Mouse (Mus musculus) lung, embryonic 16.5 days (tissue): Measurements from ENCODE around the gene Ifng. TPM values are rescaled to one million over a fixed set of nuclear protein-coding genes. Genes with fewer than 3 reads are reported as not detected.

Experiments
- polyA plus RNA-seq: library from polyadenylated mRNA; unstranded; fragments of >200 nt; fragmentation: Nextera tagmentation; extraction: Ambion mirVana; gene quantifications from 2 replicates; pipeline ENCODE4 v1.2.1, GENCODE M21; 2015

Gene Ifng
- polyA plus RNA-seq, 1 experiment from 2014 or later: not detected

Other genes starting within 250 kb of the Ifng start
- gene Il22, start 236.1 kb upstream of the Ifng start, polyA plus RNA-seq: not detected in 2 replicates
- not detected in 2 replicates for gene Gm32717, start 200.3 kb upstream of the Ifng start, polyA plus RNA-seq
- gene Gm32802, start 182.4 kb upstream of the Ifng start, polyA plus RNA-seq: not detected in 2 replicates
- not detected in 2 replicates for gene Iltifb, start 146.0 kb upstream of the Ifng start, polyA plus RNA-seq
- gene Gm9040, start 114.1 kb upstream of the Ifng start, polyA plus RNA-seq: not detected in 2 replicates
- not detected in 2 replicates for gene Gm9044, start 108.6 kb upstream of the Ifng start, polyA plus RNA-seq
- gene Gm9045, start 103.2 kb upstream of the Ifng start, polyA plus RNA-seq: 0.06 TPM in 1 of 2 replicates, not detected in the other
- gene Gm9046, start 97.8 kb upstream of the Ifng start, polyA plus RNA-seq: not detected in 2 replicates
- not detected in 2 replicates for gene Gm9048, start 92.4 kb upstream of the Ifng start, polyA plus RNA-seq
- 0.06 TPM in 1 of 2 replicates, not detected in the other for gene Gm9049, start 86.9 kb upstream of the Ifng start, polyA plus RNA-seq